Mouse (Mus musculus) forebrain, postnatal 0 days (tissue): ENCODE measurements around the gene Jpt1. TPM values are rescaled to one million over a fixed set of nuclear protein-coding genes. Genes with fewer than 3 reads are reported as not detected.

ENCODE experiments used
- ATAC-seq: fragments of 200-750 bp; cut with Nextera tagmentation; 2 replicates; pipeline ENCODE4 v1.8.0; 2017; ENCODE audit warnings: mild to moderate bottlenecking, moderate library complexity
- DNase-seq: peaks from one replicate; pipeline ENCODE4 v3.0.0-alpha.2; 2015
- H3K27ac ChIP-seq: fragments of 300-500 bp; sonication (generic); 2 replicates; pipeline ENCODE4 v1.5.1; 2014; ENCODE audit warnings: low read depth, mild to moderate bottlenecking, antibody characterized with exemption, low read length, moderate library complexity, mixed read lengths
- H3K27me3 ChIP-seq: fragments of 300-500 bp; sonication (generic); 2 replicates; pipeline ENCODE4 v1.6.1; 2014; ENCODE audit warnings: mild to moderate bottlenecking, low read length, mixed read lengths; ENCODE audit not compliant: insufficient read depth
- H3K36me3 ChIP-seq: fragments of 300-500 bp; sonication (generic); 2 replicates; pipeline ENCODE4 v1.6.1; 2014; ENCODE audit warnings: mild to moderate bottlenecking, moderate library complexity; ENCODE audit not compliant: insufficient read depth
- H3K4me1 ChIP-seq: fragments of 300-500 bp; sonication (generic); 2 replicates; pipeline ENCODE4 v1.6.1; 2014; ENCODE audit warnings: antibody characterized with exemption; ENCODE audit not compliant: insufficient read depth
- H3K4me2 ChIP-seq: fragments of 300-500 bp; sonication (generic); 2 replicates; pipeline ENCODE4 v1.6.1; 2014; ENCODE audit warnings: low read depth, mild to moderate bottlenecking, moderate library complexity
- H3K4me3 ChIP-seq: fragments of 300-500 bp; sonication (generic); 2 replicates; pipeline ENCODE4 v1.5.1; 2014; ENCODE audit warnings: low read depth, low read length, mixed read lengths
- H3K9ac ChIP-seq: fragments of 300-500 bp; sonication (generic); 2 replicates; pipeline ENCODE4 v1.6.1; 2014; ENCODE audit warnings: mild to moderate bottlenecking
- H3K9me3 ChIP-seq: fragments of 300-500 bp; sonication (generic); 2 replicates; pipeline ENCODE4 v1.6.1; 2016; ENCODE audit warnings: low read length
- CTCF ChIP-seq: sonication (generic); IDR thresholded peaks from 2 replicates; pipeline ENCODE4 v1.5.1; 2016; ENCODE audit warnings: antibody characterized with exemption, control low read depth, low read depth
- WGBS: fragments of 180-500 bp; shearing (Covaris S2); extraction: QIAGEN DNeasy Blood & Tissue Kit; methylation state at CpG from one replicate; pipeline ENCODE4 v1.1.7; 2014; 5-methylcytosine and 5-hydroxymethylcytosine counted together
- polyA plus RNA-seq: library from polyadenylated mRNA; unstranded; fragments of >200 nt; fragmentation: Nextera tagmentation; extraction: Ambion mirVana; gene quantifications from 2 replicates; pipeline ENCODE4 v1.2.1, GENCODE M21; 2015
- total RNA-seq: library from RNA; depleted of rRNA; stranded (reverse); fragments of >200 nt; gene quantifications from 2 replicates; pipeline ENCODE4 v1.2.3, GENCODE M21; 2014; rRNA removed

Jpt1 gene
- total RNA-seq (1,009 and 1,140 TPM in 2 replicates), polyA plus RNA-seq (1,672 and 1,955 TPM in 2 replicates)

DNA sequence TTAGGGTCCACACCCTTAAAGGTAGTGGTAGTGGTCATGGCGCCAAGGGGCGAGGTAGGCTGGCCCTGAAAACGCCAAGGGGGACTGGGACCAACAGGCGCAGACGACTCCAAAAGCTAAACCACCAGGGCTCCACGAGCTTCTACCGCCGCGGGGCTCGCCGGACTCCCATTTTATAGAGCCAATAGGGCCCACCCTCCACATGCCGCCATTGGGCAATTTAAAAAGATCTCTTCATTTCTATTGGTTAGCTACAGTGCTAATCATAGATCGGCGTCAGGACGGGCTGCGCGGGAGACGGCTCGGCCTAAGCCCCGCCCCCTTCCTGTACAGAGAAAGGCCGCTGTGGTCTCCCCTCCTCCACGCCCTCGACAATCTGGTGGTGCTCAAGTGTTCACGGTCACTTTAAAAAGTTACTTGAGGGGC lies at the start of gene Jpt1:
TSS of gene Jpt1 (minus strand) at position 150 of the 426 bp plus-strand sequence.
- DNase-seq (peak; percentile 98), ATAC-seq (peak; percentile 98)
- TF ChIP-seq CTCF = no peak
- H3K9me3 ChIP-seq = no peaks in the 10 kb centered on the region
- no peaks in the 10 kb centered on the region for H3K27me3 ChIP-seq
- peak within 1 kb of the TSS; percentile 99 for H3K9ac ChIP-seq
- under 1% methylated on average over 24 of the region's 24 CpGs for WGBS
- peak within 1 kb of the TSS; percentile 77 for H3K4me2 ChIP-seq
- peak within 1 kb of the TSS; percentile 91 for H3K27ac ChIP-seq
- peaks cover 16% of the 10 kb centered on the region for H3K4me1 ChIP-seq
- no peaks in the 10 kb centered on the region for H3K36me3 ChIP-seq
- peak within 1 kb of the TSS; percentile 99 for H3K4me3 ChIP-seq

DNA sequence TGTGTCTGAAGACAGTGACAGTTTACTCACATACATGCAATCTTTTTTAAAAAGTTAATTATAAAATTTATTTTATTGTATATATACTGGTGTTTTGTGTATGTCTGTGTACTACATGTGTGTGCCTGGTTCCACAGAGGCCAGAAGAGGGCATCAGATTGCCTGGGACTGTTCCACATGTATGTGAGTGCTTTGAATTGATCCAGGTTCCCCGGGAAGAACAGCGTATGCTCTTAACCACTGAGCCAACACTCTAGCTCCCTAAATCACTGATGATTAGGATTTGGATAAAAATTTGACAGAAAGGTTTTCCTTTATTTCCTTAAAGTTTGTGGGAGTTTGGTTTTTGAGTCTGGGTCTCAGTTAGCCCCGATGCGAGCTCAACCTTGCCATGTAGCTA lies 49.2 kb upstream of the Jpt1 start:
- ATAC-seq (no peak), DNase-seq (no peak)
- H3K4me1 ChIP-seq = 0 out of 2 replicates have a peak, but pooled peaks cover 7% of the 10 kb centered on the region
- no peaks in the 10 kb centered on the region for H3K27me3 ChIP-seq
- peaks cover 15% of the 10 kb centered on the region for H3K36me3 ChIP-seq
- H3K4me2 ChIP-seq = peak overlapping the region; percentile 63
- peak overlapping the region; percentile 76 for H3K27ac ChIP-seq
- H3K9me3 ChIP-seq = no peaks in the 10 kb centered on the region
- H3K4me3 ChIP-seq = peak overlapping the region; percentile 73
- 49% methylated on average over 4 of the region's 4 CpGs for WGBS
- TF ChIP-seq CTCF = 0 out of 2 replicates have a peak, but pooled peaks have one; percentile 4
- H3K9ac ChIP-seq = peak overlapping the region; percentile 69; the same call in 1 of the 2 replicates

GRCm38 (mm10) chr11:115555717-115556116 lies 41.5 kb upstream of the Jpt1 start:
- Histone ChIP-seq H3K9me3 (no peaks in the 10 kb centered on the region), H3K4me3 (no peak overlapping the region), H3K27me3 (no peaks in the 10 kb centered on the region), H3K36me3 (no peaks in the 10 kb centered on the region), H3K4me2 (no peak overlapping the region), H3K9ac (no peak overlapping the region), H3K27ac (no peak overlapping the region), H3K4me1 (no peaks in the 10 kb centered on the region)
- DNase-seq (no peak), ATAC-seq (no peak)
- 84% methylated on average over 17 of the region's 17 CpGs for WGBS
- TF ChIP-seq CTCF = no peak

DNA sequence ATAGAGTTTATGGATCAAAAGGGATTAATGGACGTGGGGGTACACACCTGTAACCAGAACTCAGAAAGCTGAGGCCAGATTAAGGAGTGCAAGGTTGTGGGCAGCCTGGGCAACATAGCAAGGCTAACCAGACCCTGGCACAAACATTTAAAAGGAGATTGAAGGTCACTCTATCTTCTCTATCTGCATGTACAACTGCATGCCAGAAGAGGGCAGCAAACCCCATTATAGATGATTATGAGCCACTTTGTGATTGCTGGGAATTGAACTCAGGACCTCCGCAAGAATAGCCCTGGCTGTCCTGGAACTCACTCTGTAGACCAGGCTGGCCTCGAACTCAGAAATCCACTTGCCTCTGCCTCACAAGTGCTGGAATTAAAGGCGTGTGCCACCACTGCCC lies 38.6 kb upstream of the Jpt1 start:
- no peaks in the 10 kb centered on the region for H3K27me3 ChIP-seq
- peak; percentile 44 for TF ChIP-seq CTCF
- DNase-seq (no peak), ATAC-seq (no peak)
- no peak overlapping the region for H3K4me3 ChIP-seq
- WGBS = 57% methylated on average over 4 of the region's 4 CpGs
- no peaks in the 10 kb centered on the region for H3K36me3 ChIP-seq
- no peak overlapping the region for H3K27ac ChIP-seq
- H3K9me3 ChIP-seq = no peaks in the 10 kb centered on the region
- no peak overlapping the region for H3K4me2 ChIP-seq
- no peaks in the 10 kb centered on the region for H3K4me1 ChIP-seq
- H3K9ac ChIP-seq = no peak overlapping the region

DNA sequence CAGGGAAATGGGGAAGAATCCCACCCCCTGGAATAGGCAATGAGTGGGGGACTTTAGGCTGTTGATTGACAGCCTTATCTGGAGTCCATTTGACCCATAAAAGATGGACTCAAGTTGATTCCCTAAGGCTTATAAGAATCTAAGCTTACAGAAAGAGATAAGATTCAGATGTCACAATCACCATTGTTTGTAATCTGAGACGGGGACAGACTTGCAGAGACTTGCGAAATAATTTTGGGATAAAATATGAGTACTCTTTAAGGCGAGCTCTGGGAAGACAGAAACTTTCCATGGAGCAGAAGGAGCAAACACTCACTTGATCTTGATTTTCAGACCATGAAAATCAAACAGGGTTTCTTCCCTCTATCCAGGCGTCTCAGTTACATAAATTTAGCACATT lies 29.4 kb upstream of the Jpt1 start:
- WGBS = 84% methylated on average over 4 of the region's 4 CpGs
- Histone ChIP-seq H3K4me3 (no peak overlapping the region), H3K27me3 (no peaks in the 10 kb centered on the region), H3K9me3 (no peaks in the 10 kb centered on the region), H3K9ac (no peak overlapping the region), H3K36me3 (no peaks in the 10 kb centered on the region), H3K27ac (no peak overlapping the region), H3K4me1 (no peaks in the 10 kb centered on the region), H3K4me2 (no peak overlapping the region)
- no peak for ATAC-seq
- DNase-seq = no peak
- TF ChIP-seq CTCF = no peak

DNA sequence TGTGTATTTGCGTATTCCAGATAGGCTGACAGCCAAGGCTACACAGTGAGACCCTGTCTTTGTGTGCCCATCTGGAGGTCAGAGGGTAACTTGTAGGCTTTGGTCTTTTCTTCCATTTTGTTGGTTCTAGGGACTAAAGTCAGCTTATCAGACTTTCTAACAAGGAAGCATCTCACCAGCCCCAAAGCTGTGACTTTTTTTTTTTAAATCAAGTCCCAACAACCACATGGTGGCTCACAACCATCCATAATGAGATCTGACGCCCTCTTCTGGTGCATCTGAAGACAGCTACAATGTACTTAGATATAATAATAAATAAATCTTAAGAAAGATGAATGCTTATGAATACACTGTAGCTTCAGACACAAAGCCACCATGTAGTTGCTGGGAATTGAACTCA lies 23.9 kb upstream of the Jpt1 start:
- TF ChIP-seq CTCF = no peak

GRCm38 (mm10) chr11:115536856-115537568 lies 22.8 kb upstream of the Jpt1 start:
- Histone ChIP-seq H3K9me3 (no peaks in the 10 kb centered on the region), H3K4me3 (peak overlapping the region; percentile 93), H3K9ac (peak overlapping the region; percentile 96), H3K36me3 (peaks cover 13% of the 10 kb centered on the region; the same call in 1 of the 2 replicates), H3K4me2 (peak overlapping the region; percentile 68), H3K27ac (peak overlapping the region; percentile 100), H3K4me1 (peaks cover 7% of the 10 kb centered on the region), H3K27me3 (no peaks in the 10 kb centered on the region)
- TF ChIP-seq CTCF = peak; percentile 30; the same call in 1 of the 2 replicates
- no peak for ATAC-seq
- peak; percentile 22 for DNase-seq
- 79% methylated on average over 10 of the region's 10 CpGs for WGBS

More for the DNA sequence above, 23.9 kb upstream of the Jpt1 start:
- Histone ChIP-seq H3K4me1 (peaks cover 7% of the 10 kb centered on the region), H3K4me3 (no peak overlapping the region), H3K27ac (no peak overlapping the region), H3K36me3 (peaks cover 4% of the 10 kb centered on the region; the same call in 1 of the 2 replicates), H3K9me3 (no peaks in the 10 kb centered on the region), H3K4me2 (no peak overlapping the region), H3K27me3 (no peaks in the 10 kb centered on the region), H3K9ac (no peak overlapping the region)
- WGBS = 67% methylated on average over 2 of the region's 2 CpGs
- DNase-seq (no peak), ATAC-seq (no peak)
